Mouse (Mus musculus): ENCODE results near the gene Map3k7.
"Not testable (repeated sequence)": the region's sequence is repeated elsewhere in the genome, so short reads cannot be mapped to it uniquely, and the experiment has no call there.

The Map3k7 gene

DNA sequence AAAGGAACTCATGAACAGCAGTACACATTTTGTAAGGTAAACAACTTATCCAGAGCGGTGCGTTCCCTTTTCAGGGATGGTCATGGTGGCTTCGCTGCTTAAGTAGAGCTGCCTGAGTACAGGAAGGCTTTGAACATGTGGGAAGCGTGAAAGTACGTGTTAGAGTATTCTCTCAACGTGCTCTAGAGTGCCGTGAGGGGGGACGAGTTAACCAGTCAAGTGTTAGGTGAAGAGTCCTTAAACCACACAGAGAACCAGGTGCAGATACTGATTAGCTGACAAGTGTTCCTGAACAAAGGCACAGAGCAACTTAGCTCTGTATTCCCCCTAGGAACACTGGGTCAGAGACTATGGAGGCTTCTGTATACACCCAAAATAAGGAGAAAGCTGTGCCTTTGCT lies 18.0 kb downstream of the Map3k7 start:
- DNase-seq (ENCODE audit: extremely low read depth, low read depth, low spot score): no peak

DNA sequence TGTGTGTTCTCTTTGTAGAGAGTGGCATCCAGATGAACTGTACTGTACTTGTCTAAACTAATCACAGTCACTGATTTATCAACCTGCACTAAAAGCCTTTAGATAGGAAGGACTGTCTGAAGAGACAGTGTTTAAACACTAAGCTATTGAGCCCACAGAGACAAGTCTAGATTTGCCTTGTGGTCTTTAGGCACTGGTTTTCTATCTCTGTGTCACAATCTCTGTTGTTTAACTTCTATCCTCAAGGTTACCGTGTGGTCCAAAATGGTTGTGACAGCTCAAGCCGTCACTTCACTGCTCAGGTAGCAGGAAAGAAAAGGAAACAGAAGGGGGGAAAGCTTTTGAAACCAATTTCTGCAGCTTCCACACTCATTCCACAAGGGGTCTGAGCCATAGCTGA lies 29.5 kb downstream of the Map3k7 start:
- peak; percentile 31 for DNase-seq (ENCODE audit: extremely low read depth, low read depth, low spot score)

DNA sequence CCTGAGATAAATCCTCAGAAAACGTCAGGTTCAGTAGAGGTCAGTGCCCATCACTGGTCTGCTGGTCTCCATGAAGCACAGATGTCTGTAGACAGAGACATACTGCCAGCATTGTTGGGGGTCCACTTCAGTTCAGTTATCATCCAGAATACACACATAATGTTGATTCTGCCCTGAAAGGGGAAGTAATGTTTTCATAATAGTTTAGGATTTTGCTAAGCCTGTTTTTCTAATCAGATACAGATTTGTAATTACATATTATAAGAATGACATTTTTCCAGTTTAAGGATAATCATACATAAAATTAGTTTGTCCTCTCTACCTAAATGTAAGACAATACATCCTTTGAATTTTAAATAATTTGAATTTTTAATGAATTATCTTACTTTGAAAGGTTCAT lies 30.0 kb downstream of the Map3k7 start:
- DNase-seq (ENCODE audit: extremely low read depth, low read depth, low spot score): no peak

DNA sequence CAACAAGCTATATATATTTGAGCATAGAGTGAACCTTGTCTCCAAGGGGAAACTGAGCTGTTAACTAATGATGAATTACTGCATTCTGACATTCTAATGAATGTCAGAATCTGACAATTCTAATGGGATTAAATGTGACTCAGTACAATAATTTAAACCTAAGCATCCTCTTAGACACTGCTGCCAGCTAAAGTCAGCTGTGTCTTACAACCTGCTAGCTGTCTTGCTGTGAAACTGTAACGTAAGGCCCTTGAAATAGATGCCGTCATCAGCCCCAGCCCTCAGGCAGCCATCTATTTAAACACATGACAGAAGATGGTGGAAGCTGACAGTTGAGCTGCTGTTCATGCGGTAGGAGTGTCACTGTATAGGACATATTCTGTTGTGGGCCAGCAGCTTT lies 37.6 kb downstream of the Map3k7 start:
- DNase-seq (ENCODE audit: extremely low read depth, low read depth, low spot score): no peak

DNA sequence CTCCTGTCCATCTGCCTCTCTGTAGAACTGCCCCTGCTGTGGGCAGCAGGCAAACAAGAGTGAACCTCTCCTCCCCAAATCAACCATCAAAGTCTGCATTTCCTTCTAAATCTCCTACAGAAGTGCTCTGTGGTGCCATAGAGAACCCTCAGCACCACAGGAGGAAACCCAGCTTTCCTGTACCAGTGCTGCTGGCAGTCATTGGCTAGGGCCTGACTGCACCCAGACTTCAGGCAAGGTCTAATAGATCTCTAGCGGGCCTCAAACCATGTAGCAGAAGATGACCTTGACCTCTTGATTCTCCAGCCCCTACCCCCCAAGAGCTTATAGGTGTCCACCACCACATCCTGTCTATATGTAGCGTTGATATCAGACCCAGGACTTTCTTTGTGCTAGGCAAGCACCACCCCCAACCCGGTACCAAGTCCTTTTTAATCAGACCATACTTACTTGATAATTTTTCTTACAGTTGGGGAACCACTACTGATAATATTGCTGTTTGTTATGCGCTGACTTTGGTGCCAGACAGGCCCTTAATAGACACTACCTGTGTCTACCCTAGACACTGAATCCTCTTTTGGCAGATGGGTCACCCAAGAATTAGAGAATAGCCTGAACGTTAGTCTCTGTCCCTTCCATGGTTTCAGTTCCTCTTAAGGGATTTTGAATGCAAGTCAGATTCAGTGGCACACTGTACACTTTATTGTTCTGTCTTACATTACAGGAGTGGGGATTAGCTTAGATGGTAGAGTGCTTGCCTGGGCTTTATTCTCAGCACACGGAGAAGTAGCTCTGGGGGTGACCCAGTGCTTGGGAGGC lies 41.1 kb downstream of the Map3k7 start:
- DNase-seq (ENCODE audit: extremely low read depth, low read depth, low spot score): no peak

DNA sequence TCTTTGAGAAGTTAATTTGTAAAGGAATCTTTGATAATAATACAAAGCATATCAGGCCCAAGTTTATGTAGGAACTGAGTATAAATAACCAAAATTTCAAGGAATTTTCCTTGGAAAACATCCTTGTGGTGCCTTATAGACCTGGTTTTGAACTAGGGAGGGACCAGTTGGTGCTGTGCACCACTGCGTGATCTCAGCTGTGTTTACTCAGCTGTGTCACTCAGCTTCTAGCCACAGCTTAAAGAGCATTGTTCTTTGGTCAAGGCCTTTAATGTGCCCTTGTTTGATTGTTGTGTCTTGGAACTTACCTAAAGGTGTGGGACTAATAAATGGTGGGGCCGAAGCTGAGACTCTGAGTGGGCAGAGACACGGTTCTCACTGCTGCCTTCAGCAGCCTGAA lies 43.3 kb downstream of the Map3k7 start:
- no peak for DNase-seq (ENCODE audit: extremely low read depth, low read depth, low spot score)

DNA sequence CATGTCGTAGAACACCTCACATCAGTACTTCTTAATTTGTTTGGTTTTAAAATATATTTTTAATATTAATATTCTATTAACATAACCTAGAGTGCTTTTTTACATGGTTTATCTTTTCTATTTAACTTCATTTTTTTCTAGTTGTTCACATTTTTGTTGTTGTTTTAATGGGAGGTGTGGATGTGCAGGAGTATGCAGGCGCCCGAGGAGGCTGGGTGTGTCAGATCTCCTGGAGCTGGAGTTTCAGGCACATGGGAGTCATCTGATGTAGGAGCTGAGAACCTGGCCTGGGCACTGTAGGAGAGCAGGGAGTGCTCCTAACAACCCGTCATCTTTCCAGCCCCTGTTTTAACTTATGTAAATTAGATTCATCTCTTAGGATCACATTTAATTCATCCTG lies 44.2 kb downstream of the Map3k7 start:
- DNase-seq (ENCODE audit: extremely low read depth, low read depth, low spot score): no peak

DNA sequence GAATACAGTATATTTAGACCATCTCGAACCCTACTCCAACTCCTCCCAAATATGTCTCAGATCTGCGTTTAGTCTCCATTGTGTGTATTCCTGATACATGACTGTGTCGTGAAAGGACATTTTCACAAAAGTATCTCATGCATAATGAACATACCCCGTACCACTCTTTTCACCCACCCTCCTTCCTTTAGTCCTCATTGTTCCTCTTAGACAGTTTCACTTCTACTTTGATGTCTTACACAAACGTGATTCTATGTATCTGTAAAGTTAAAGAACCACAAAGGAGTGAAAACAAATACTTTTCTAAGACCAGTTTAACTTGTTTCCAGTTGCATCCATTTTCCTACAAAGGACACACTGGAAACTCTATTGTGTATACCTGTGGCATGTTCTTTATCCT lies 46.9 kb downstream of the Map3k7 start:
- DNase-seq (ENCODE audit: extremely low read depth, low read depth, low spot score): no peak

DNA sequence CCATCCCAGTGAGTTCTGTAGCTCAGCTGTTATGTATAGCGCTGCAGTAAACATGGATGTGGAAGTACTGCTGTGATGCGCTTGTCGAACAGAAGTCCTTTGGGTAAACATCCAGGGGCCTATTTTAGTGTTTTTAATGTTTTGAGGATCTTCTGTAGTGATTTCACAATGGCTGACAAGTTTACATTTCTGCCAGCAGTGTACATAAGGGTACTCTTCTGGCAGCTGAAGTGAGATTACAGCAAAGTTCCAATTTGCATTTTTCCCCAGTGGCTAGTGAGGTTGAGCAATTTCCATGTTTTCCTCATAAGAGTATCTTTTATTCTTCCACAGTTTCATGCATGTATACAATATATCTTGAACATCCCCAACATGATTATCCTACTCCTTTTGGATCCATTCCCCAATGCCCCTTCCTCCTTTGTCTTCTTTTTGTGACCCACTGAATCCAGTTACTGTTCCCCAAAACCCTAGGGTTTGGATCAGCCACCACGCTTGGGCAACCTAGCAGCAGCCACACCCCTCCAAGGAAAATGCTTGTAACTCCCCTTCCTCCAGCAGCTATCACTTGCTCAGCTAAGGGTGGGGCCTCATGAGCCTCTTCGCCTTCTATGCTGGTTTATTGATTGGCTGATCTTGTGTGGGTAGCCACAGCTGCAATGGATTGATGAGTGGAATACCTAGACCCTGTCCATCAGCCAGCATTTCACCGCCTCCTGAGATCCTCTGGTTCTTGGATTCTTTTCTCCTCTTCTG lies 47.5 kb downstream of the Map3k7 start:
- DNase-seq (ENCODE audit: extremely low read depth, low read depth, low spot score): no peak

DNA sequence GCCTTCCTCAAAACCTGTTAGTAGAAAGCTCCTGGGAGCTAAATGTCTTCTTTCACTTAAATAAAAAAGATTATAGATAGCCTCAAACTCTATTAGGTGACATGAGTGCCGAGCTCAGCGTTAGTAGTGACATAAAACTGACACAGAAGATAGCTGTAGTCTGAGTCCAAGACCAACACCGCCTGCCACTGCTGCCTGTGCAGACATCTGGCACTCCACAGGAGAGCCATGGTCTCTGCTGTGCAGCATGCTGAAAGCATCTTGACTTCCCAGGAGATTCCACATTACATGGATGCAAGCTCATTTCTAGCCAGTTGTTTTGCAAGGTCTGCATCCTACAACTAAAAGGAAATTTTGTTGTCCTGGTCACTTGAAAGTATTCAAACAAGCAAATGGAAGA lies 57.2 kb downstream of the Map3k7 start:
- DNase-seq (ENCODE audit: extremely low read depth, low read depth, low spot score): no peak

DNA sequence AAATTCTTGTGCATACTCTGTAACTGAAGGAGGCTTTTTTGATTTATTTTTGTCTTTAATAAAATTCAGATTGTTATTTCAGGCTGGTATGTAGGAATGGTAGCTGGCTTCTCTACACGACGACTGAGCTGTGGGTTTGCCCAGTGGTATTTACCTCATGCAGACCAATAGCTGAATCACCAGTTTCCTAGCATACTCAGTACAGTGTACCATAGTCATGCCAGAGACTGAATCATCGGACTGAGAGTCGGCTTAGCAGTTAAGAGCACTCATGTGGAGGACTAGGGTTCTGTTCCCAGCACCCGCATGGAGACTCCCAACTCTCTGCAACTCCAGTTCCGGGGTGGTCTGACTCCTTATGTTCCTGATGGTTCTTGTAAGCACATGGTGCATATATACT lies 58.4 kb downstream of the Map3k7 start:
- no peak for DNase-seq (ENCODE audit: extremely low read depth, low read depth, low spot score)

DNA sequence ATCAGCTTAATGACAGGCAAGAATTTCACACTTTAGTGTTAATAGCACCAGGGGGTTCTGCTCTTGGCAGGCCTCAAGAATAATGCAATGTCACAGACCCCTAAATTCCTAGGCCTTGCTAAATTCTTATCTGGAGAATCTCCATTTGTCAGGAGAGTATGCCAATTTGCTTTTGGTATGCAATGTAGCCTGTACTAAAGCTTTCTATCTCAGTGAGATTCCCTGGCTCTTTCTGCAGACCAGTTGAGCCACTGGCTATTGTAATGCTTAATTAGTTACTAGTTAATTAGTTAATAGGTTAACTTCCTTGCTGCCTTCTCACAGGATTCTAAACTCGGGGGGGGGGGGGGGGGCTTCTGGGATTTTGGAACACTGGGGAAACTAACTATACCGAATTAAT lies 60.3 kb downstream of the Map3k7 start:
- not testable (repeated sequence) for DNase-seq (ENCODE audit: extremely low read depth, low read depth, low spot score)

DNA sequence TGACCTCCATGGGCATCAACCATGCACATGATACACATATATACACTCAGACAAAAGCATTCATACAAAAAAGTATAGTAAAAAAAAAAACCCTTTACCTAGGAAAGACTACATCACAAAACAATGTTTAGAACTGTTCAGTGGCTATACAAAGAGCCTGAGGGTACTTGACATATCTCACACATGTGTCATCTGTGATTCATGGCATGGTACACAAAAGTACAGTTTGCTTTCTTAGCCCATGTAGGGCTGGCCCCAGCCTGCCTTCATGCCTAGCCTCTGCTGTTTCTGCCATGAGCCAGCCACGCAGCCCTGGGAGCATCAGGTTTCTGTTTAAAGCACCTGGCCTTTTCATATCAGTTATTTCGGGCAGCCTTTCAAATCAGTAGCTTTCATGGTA lies 61.2 kb downstream of the Map3k7 start:
- no peak for DNase-seq (ENCODE audit: extremely low read depth, low read depth, low spot score)

DNA sequence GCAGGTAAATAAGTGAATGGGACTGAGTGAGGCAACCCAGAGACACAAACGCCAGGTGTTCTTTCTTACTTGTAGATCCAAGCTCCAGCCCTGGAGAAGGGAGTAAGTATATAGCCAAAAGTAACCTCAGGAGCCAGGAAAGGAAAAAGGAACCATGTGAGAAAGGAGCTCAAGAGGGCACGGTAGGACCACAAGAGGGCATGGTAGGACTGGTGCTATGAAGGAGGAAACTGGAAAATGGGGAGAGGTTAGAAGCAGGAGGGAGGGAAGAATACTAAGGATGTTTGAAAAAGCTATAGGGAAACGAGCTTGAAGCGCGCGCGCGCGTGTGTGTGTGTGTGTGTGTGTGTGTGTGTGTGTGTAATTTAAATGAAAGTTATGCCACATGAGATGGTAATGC lies 63.2 kb downstream of the Map3k7 start:
- no peak for DNase-seq (ENCODE audit: extremely low read depth, low read depth, low spot score)

DNA sequence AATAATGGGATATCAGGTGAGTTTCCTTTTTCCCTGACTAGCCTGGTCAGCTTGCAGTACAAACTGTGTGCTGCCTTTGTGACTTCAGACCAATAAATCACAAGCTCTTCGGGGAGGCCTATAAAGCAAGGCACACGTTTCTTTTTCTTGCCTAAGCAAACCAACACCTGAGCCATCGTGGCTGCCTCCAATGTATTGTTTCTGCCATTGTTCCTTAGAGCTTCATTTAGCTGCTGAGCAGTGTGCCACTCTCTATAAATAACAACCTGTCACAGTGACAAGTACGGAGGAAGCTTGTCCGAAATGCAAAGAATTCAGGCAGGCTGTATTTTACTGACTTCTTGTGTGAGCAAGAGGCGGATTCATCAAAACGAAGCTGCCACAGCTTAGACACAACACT lies 73.4 kb downstream of the Map3k7 start:
- no peak for DNase-seq (ENCODE audit: extremely low read depth, low read depth, low spot score)

DNA sequence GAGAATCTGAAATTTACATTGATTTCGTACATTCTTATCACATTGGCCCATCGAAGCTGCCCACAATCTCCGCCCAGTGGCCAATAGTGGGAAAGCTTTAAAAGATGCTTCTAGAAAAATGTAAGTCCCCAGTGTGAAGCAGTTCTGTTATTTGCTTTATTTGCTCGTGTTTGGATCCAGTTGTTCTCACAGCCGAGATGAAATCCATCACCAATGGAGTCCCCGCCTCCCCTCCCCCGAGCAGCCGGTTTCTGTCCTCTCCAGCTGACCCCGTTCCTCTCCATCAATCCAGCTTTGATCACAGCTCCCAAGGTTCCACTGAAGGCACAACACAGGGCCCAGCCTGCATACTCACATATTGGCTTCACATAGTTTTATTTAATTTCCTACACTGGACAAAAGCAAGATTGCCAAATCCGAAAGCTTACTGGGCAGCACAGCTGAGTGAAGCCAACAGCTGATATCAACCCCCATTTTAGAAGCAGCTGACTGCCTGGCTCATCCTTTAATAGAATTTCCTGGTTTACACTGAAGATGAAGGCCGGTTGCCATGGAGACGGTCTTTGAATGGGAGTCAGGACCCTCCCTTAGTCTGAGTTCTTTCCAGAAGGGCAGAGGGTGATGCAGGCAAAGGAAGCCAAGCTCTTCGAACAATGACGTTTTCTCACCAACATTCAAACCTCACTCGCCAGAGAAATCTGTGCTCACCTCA lies 78.0 kb downstream of the Map3k7 start:
- no peak for DNase-seq (ENCODE audit: extremely low read depth, low read depth, low spot score)

DNA sequence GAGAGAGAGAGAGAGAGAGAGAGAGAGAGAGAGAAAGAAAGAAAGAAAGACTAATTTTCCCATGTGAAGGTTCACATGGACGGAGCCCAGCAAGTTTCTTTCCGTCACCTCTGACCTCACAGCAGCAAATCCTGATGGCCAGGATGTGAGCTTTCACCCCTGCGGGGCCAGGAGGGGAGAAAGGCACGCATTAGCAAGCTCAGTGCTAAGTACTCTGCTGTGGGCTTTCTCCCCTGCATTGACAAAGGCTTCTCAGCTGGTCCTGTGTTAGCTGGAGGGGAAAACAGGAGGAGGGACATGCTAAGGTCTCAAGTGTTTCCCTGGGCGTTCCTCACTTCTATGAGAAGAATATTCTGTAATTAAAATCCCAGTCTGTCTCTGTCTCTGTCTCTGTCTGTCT lies 81.3 kb downstream of the Map3k7 start:
- no peak for DNase-seq (ENCODE audit: extremely low read depth, low read depth, low spot score)

DNA sequence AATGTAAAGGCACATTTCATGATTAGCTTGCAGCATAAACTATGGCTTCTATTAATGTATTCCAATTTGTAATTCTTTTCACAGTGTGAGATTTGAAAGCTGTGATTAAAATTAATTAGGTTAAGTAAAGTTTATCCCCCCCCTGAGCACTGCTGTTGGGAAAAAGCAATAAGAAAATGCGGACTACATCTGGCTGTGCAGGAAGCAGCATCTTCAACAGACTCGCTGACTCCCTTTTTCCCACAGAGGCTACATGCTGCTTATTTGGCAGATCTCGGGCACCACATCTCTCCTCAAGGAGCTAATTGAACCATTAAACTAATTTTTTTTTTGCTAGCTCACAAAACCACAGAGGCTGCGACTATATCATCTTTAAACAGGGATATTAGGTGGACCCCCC lies 85.9 kb downstream of the Map3k7 start:
- no peak for DNase-seq (ENCODE audit: extremely low read depth, low read depth, low spot score)

DNA sequence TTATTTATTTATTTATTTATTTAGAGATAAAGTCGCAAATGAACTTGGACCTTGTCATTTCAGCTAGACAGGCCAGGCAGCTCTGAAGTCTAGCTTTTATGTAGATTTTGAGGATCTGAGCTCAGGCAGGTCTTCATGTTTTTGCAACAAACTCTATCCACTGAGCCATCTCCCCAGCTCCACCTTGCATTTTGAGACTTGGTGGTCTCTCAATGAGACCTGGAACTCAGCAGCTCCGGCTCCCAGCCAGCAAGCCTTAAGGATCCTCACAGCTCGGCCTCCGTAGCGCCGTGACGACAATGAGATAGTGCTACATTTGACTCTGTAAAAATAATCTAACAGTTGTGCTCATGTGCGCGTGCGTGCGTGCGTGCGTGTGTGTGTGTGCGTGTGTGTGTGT lies 89.3 kb downstream of the Map3k7 start:
- no peak for DNase-seq (ENCODE audit: extremely low read depth, low read depth, low spot score)

DNA sequence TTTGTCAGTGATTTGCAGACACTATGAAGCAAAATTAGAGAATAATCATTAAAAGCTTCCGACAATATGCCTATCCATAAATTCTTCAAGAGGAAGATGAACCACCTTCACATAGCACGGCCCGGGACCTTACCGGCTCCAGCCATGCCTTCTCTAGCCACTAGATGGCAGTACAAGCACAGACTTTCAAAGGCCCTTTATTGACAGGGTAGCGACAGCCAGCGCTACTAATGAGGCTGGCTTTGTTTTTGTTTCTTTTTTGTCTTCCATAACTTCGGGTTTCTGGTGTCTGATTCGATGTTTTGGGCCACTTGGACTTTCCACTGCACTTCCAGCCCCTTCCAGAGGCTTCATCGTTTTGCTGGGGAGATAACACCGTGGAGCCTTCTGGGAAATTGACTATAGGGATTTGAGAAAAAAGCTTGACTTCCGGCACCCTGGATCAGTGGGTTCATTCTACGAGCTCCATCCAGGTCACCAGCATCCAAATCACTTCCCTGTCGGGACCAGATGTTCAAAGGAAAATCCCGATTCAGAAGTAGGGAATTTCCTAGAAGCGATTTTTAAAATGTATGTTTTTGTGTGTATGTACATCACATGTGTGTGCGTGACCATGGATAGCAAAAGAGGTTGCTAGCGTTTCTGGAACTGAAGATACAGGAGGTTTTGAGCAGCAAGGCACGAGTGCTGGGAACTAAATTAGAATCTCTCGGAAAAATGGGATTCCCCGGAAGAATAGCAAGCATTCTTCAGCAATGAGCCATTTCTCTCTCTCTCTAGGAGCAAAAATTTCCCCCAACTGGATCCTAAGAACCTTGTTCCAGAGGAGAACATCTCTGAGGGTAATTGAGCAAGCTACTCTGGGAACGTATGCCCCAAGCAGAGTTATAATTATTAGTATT lies 91.5 kb downstream of the Map3k7 start:
- DNase-seq (ENCODE audit: extremely low read depth, low read depth, low spot score): no peak

DNA sequence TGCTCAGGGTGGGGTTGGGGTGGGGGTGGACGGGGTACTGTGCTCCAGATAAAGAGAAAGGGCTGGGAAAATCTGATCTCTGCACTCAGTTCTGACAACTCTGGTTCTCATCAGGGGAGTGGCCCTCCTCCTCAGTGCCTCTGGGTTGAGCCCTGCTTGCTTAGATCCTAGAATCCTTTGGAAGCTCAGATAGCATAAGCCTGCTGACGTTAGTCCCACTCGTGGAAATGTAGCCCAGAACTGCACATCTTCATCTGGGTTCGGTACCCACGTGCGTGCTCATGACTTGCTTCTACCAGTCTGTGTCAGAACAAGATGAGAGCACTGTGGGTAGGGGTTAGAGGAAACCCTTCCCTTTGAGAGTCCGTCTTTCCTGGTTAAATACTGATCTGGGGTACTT lies 92.5 kb downstream of the Map3k7 start:
- DNase-seq (ENCODE audit: extremely low read depth, low read depth, low spot score): no peak
